Mouse (Mus musculus): ENCODE data around the gene Rab36. TPM values are rescaled to one million over a fixed set of nuclear protein-coding genes. Genes with fewer than 3 reads are reported as not detected.

Rab36 gene
- polyA plus RNA-seq, 1 experiment, result 1.2 TPM

- H3K27ac ChIP-seq (ENCODE audit: insufficient read depth, low read length), result no peak overlapping the region
- no peaks in the 10 kb centered on the region for H3K27me3 ChIP-seq (ENCODE audit: control insufficient read depth, insufficient read depth, low read length, poor library complexity, severe bottlenecking)
- no peaks in the 10 kb centered on the region for H3K36me3 ChIP-seq (ENCODE audit: control insufficient read depth, insufficient read depth, low read length, poor library complexity, severe bottlenecking)
- no peak overlapping the region for H3K9ac ChIP-seq (ENCODE audit: low read depth, poor library complexity, severe bottlenecking)
- no peaks in the 10 kb centered on the region for H3K4me1 ChIP-seq (ENCODE audit: control insufficient read depth, insufficient read depth, low read length)
- H3K4me3 ChIP-seq (ENCODE audit: low read depth, low read length), result no peak overlapping the region
- no peaks in the 10 kb centered on the region for H3K9me3 ChIP-seq (replicated peaks; ENCODE audit: control insufficient read depth, insufficient read depth, low read length, poor library complexity, severe bottlenecking)
- TF ChIP-seq CTCF (IDR thresholded peaks at IDR 0.05; ENCODE audit: low read depth, low read length) (no peak), POLR2A (IDR thresholded peaks at IDR 0.05; ENCODE audit: insufficient read depth, low read length) (no peak), EP300 (IDR thresholded peaks at IDR 0.05; ENCODE audit: insufficient read depth, low read depth, low read length) (no peak)
Observed at GRCm38 (mm10) chr10:75001391-75001790, 35.5 kb upstream of the Rab36 start.

DNA sequence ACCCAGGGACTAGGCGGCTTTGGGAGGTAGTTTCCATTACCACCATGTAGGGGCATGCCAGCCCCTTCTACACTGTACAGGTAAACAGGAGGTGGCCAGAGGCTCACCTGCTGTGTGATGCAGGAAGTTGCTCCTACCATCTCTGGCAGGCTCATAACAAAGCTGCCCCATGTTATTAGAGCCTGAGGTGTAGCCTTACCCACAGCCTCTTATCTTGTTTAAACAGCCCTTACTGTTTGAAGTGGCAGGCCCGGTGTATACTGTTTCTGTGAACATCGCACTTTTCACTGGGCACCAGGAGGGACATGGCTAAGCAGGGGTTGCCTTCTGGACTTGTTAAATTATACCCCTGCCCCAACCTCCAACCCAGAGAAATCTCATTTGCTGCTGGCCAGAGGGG is 32.8 kb upstream of the Rab36 start:
- Histone ChIP-seq H3K9ac (ENCODE audit: low read depth, poor library complexity, severe bottlenecking) (no peak overlapping the region), H3K27ac (ENCODE audit: insufficient read depth, low read length) (no peak overlapping the region), H3K27me3 (ENCODE audit: control insufficient read depth, insufficient read depth, low read length, poor library complexity, severe bottlenecking) (no peaks in the 10 kb centered on the region), H3K9me3 (replicated peaks; ENCODE audit: control insufficient read depth, insufficient read depth, low read length, poor library complexity, severe bottlenecking) (no peaks in the 10 kb centered on the region), H3K4me1 (ENCODE audit: control insufficient read depth, insufficient read depth, low read length) (no peaks in the 10 kb centered on the region), H3K36me3 (ENCODE audit: control insufficient read depth, insufficient read depth, low read length, poor library complexity, severe bottlenecking) (no peaks in the 10 kb centered on the region), H3K4me3 (ENCODE audit: low read depth, low read length) (no peak overlapping the region)
- TF ChIP-seq POLR2A (IDR thresholded peaks at IDR 0.05; ENCODE audit: insufficient read depth, low read length) (no peak), EP300 (IDR thresholded peaks at IDR 0.05; ENCODE audit: insufficient read depth, low read depth, low read length) (no peak), CTCF (IDR thresholded peaks at IDR 0.05; ENCODE audit: low read depth, low read length) (no peak)

- H3K9me3 ChIP-seq (replicated peaks; ENCODE audit: control insufficient read depth, insufficient read depth, low read length, poor library complexity, severe bottlenecking), result no peaks in the 10 kb centered on the region
- H3K36me3 ChIP-seq (ENCODE audit: control insufficient read depth, insufficient read depth, low read length, poor library complexity, severe bottlenecking), result no peaks in the 10 kb centered on the region
- no peaks in the 10 kb centered on the region for H3K27me3 ChIP-seq (ENCODE audit: control insufficient read depth, insufficient read depth, low read length, poor library complexity, severe bottlenecking)
- no peak overlapping the region for H3K9ac ChIP-seq (ENCODE audit: low read depth, poor library complexity, severe bottlenecking)
- TF ChIP-seq POLR2A (IDR thresholded peaks at IDR 0.05; ENCODE audit: insufficient read depth, low read length) (no peak), EP300 (IDR thresholded peaks at IDR 0.05; ENCODE audit: insufficient read depth, low read depth, low read length) (no peak), CTCF (IDR thresholded peaks at IDR 0.05; ENCODE audit: low read depth, low read length) (no peak)
- no peak overlapping the region for H3K27ac ChIP-seq (ENCODE audit: insufficient read depth, low read length)
- H3K4me3 ChIP-seq (ENCODE audit: low read depth, low read length), result no peak overlapping the region
- no peaks in the 10 kb centered on the region for H3K4me1 ChIP-seq (ENCODE audit: control insufficient read depth, insufficient read depth, low read length)
Observed at GRCm38 (mm10) chr10:75006889-75007662, 29.8 kb upstream of the Rab36 start.

DNA sequence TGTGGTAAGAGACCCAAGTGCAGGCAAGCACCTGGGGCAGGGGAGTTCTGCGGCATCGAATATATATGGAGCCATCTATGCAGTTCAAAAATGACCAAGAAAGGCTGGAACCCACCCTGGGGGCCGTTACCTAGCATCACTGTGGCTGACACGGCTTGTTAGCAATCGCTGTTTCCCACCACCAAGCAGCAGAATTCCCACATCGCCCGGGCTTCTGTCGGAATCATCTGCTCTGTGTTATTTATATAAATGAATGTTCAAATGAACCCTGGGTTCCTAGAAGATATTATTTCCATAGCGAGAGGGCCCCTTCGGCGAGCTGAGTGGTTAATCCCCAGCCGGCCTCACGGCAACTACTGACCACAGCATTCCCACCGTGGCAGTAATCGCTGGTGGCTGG is 26.2 kb upstream of the Rab36 start:
- Histone ChIP-seq H3K4me3 (ENCODE audit: low read depth, low read length) (no peak overlapping the region), H3K9ac (ENCODE audit: low read depth, poor library complexity, severe bottlenecking) (no peak overlapping the region), H3K27ac (ENCODE audit: insufficient read depth, low read length) (no peak overlapping the region), H3K4me1 (ENCODE audit: control insufficient read depth, insufficient read depth, low read length) (no peaks in the 10 kb centered on the region), H3K9me3 (replicated peaks; ENCODE audit: control insufficient read depth, insufficient read depth, low read length, poor library complexity, severe bottlenecking) (no peaks in the 10 kb centered on the region), H3K36me3 (ENCODE audit: control insufficient read depth, insufficient read depth, low read length, poor library complexity, severe bottlenecking) (no peaks in the 10 kb centered on the region), H3K27me3 (ENCODE audit: control insufficient read depth, insufficient read depth, low read length, poor library complexity, severe bottlenecking) (no peaks in the 10 kb centered on the region)
- TF ChIP-seq POLR2A (IDR thresholded peaks at IDR 0.05; ENCODE audit: insufficient read depth, low read length) (no peak), EP300 (IDR thresholded peaks at IDR 0.05; ENCODE audit: insufficient read depth, low read depth, low read length) (no peak), CTCF (IDR thresholded peaks at IDR 0.05; ENCODE audit: low read depth, low read length) (no peak)

- H3K4me1 ChIP-seq (ENCODE audit: control insufficient read depth, insufficient read depth, low read length), result no peaks in the 10 kb centered on the region
- no peak overlapping the region for H3K9ac ChIP-seq (ENCODE audit: low read depth, poor library complexity, severe bottlenecking)
- H3K9me3 ChIP-seq (replicated peaks; ENCODE audit: control insufficient read depth, insufficient read depth, low read length, poor library complexity, severe bottlenecking), result no peaks in the 10 kb centered on the region
- TF ChIP-seq EP300 (IDR thresholded peaks at IDR 0.05; ENCODE audit: insufficient read depth, low read depth, low read length) (no peak), CTCF (IDR thresholded peaks at IDR 0.05; ENCODE audit: low read depth, low read length) (no peak)
- H3K27me3 ChIP-seq (ENCODE audit: control insufficient read depth, insufficient read depth, low read length, poor library complexity, severe bottlenecking), result no peaks in the 10 kb centered on the region
- no peaks in the 10 kb centered on the region for H3K36me3 ChIP-seq (ENCODE audit: control insufficient read depth, insufficient read depth, low read length, poor library complexity, severe bottlenecking)
- no peak overlapping the region for H3K27ac ChIP-seq (ENCODE audit: insufficient read depth, low read length)
- no peak overlapping the region for H3K4me3 ChIP-seq (ENCODE audit: low read depth, low read length)
Observed at GRCm38 (mm10) chr10:75015465-75015864, 21.4 kb upstream of the Rab36 start.

- Histone ChIP-seq H3K36me3 (ENCODE audit: control insufficient read depth, insufficient read depth, low read length, poor library complexity, severe bottlenecking) (no peaks in the 10 kb centered on the region), H3K27me3 (ENCODE audit: control insufficient read depth, insufficient read depth, low read length, poor library complexity, severe bottlenecking) (no peaks in the 10 kb centered on the region), H3K27ac (ENCODE audit: insufficient read depth, low read length) (no peak overlapping the region), H3K9ac (ENCODE audit: low read depth, poor library complexity, severe bottlenecking) (no peak overlapping the region), H3K9me3 (replicated peaks; ENCODE audit: control insufficient read depth, insufficient read depth, low read length, poor library complexity, severe bottlenecking) (no peaks in the 10 kb centered on the region), H3K4me1 (ENCODE audit: control insufficient read depth, insufficient read depth, low read length) (no peaks in the 10 kb centered on the region), H3K4me3 (ENCODE audit: low read depth, low read length) (no peak overlapping the region)
- TF ChIP-seq EP300 (IDR thresholded peaks at IDR 0.05; ENCODE audit: insufficient read depth, low read depth, low read length) (no peak), CTCF (IDR thresholded peaks at IDR 0.05; ENCODE audit: low read depth, low read length) (no peak), POLR2A (IDR thresholded peaks at IDR 0.05; ENCODE audit: insufficient read depth, low read length) (no peak)
Observed at GRCm38 (mm10) chr10:75016481-75016880, 20.4 kb upstream of the Rab36 start.

Measured in ES-Bruce4 (cell line).